Mouse (Mus musculus) megakaryocyte, embryonic 14.5 days (primary cell): ENCODE measurements around the gene Gm28044.
"Not testable (repeated sequence)": the region's sequence is repeated elsewhere in the genome, so short reads cannot be mapped to it uniquely, and the experiment has no call there.

Experiments
- FLI1 ChIP-seq: IDR thresholded peaks from 2 replicates; pipeline ENCODE4 v1.6.1; 2012; ENCODE audit warnings: low read length, inconsistent platforms, mixed read lengths
- GATA1 ChIP-seq: IDR thresholded peaks from 3 replicates; pipeline ENCODE4 v1.6.1; 2012; ENCODE audit warnings: mixed read lengths, low read length, inconsistent platforms, borderline replicate concordance

- not testable (repeated sequence) for TF ChIP-seq FLI1, GATA1
Measured at GRCm38 (mm10) chr13:67375050-67375911, 14.9 kb upstream of the Gm28044 start, which contains the start of the genes Gm28041 and Zfp456.
